Mouse (Mus musculus) heart, embryonic 10.5 days (tissue): ENCODE data around the gene Abcb6. TPM values are rescaled to one million over a fixed set of nuclear protein-coding genes. Genes with fewer than 3 reads are reported as not detected.

Source experiments
- DNase-seq: peaks from one replicate; pipeline ENCODE4 v3.0.0-alpha.2; 2017; ENCODE audit warnings: low spot score
- H3K27ac ChIP-seq: fragments of 300-500 bp; sonication (generic); 2 replicates; pipeline ENCODE4 v1.5.1; 2016; ENCODE audit warnings: mild to moderate bottlenecking
- H3K27me3 ChIP-seq: fragments of 300-500 bp; sonication (generic); 2 replicates; pipeline ENCODE4 v1.6.1; 2016; ENCODE audit warnings: mild to moderate bottlenecking; ENCODE audit not compliant: poor library complexity, insufficient read depth, severe bottlenecking
- H3K36me3 ChIP-seq: fragments of 300-500 bp; sonication (generic); 2 replicates; pipeline ENCODE4 v1.6.1; 2016; ENCODE audit warnings: mild to moderate bottlenecking, moderate library complexity
- H3K4me1 ChIP-seq: fragments of 300-500 bp; sonication (generic); 2 replicates; pipeline ENCODE4 v1.6.1; 2016; ENCODE audit warnings: mild to moderate bottlenecking
- H3K4me3 ChIP-seq: fragments of 300-500 bp; sonication (generic); 2 replicates; pipeline ENCODE4 v1.5.1; 2016; ENCODE audit warnings: mild to moderate bottlenecking, moderate library complexity
- H3K9me3 ChIP-seq: fragments of 300-500 bp; sonication (generic); 2 replicates; pipeline ENCODE4 v1.6.1; 2016; ENCODE audit warnings: mild to moderate bottlenecking, moderate library complexity
- WGBS: fragments of 180-500 bp; shearing (Covaris S2); methylation state at CpG from one replicate; pipeline ENCODE4 v1.1.7; 2016; 5-methylcytosine and 5-hydroxymethylcytosine counted together
- polyA plus RNA-seq: library from polyadenylated mRNA; unstranded; fragments of >200 nt; fragmentation: Nextera tagmentation; extraction: Ambion mirVana; gene quantifications from 2 replicates; pipeline ENCODE4 v1.2.1, GENCODE M21; 2016

Gene Abcb6
- polyA plus RNA-seq = 24.6 and 29.8 TPM in 2 replicates

DNA sequence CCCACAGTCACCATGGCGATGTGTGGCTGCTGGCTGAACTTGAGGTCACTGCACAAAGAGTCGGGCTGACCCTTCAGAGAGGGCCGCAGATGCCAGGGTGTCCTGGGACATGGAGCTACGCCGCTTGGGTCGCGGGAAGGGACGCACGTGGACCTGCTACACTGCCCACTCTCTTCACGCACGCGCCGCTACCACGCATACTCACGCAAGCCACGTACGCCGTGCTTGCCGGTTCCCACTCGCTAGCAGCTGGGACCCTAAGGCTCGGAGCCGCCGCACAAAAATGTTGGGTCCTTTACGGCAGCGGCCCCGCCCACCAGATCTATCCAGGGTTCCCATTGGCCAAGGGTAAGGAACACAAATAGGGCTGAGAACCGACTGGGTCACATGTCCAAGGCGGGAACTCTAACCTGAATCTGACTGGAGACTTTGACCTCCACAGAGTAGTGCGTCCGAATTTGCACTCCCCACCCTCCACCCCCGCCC, at the start of gene Abcb6:
Abcb6 (minus strand) TSS at position 288 of the 486 bp plus-strand sequence.
- Histone ChIP-seq H3K27ac (peak within 1 kb of the TSS; percentile 77), H3K4me1 (peaks cover 14% of the 10 kb centered on the region), H3K4me3 (peak within 1 kb of the TSS; percentile 80), H3K27me3 (no peaks in the 10 kb centered on the region), H3K9me3 (no peaks in the 10 kb centered on the region), H3K36me3 (peaks cover 68% of the 10 kb centered on the region)
- DNase-seq = peak; percentile 98
- WGBS = under 1% methylated on average over 31 of the region's 31 CpGs

DNA sequence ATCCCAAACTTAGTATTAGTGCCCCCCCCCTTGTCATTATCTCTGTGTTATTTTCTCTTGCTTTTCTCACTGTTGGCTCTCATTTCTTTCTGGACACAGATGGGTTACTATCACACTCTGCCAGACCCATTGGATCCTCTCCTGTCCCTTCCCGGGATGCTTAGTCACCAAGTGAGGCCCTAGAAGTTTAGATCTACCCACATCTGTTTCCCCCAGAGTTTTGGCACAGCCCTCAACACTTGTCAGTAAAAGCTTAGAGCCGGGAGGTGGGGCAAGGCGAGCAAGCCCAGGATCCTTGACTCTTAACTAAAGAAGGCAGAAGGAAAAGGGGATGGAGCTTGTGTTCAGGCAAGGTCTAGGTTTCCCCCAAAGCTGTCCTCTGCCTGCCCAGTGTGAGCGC, 49.0 kb upstream of the Abcb6 start:
- no peaks in the 10 kb centered on the region for H3K9me3 ChIP-seq
- no peak for DNase-seq
- no peak overlapping the region for H3K4me3 ChIP-seq
- H3K4me1 ChIP-seq = peaks cover 18% of the 10 kb centered on the region
- 0 out of 2 replicates have a peak, but pooled peaks cover 4% of the 10 kb centered on the region for H3K27me3 ChIP-seq
- no peaks in the 10 kb centered on the region for H3K36me3 ChIP-seq
- no peak overlapping the region; the same call in 1 of the 2 replicates for H3K27ac ChIP-seq
- 68% methylated on average over 4 of the region's 4 CpGs for WGBS

GRCm38 (mm10) chr1:75227653-75228052, 47.5 kb upstream of the Abcb6 start:
- Histone ChIP-seq H3K36me3 (no peaks in the 10 kb centered on the region), H3K4me1 (peaks cover 18% of the 10 kb centered on the region), H3K27me3 (0 out of 2 replicates have a peak, but pooled peaks cover 4% of the 10 kb centered on the region), H3K4me3 (no peak overlapping the region), H3K27ac (0 out of 2 replicates have a peak overlapping the region, but pooled peaks have one; percentile 32), H3K9me3 (no peaks in the 10 kb centered on the region)
- DNase-seq = no peak
- WGBS = 53% methylated on average over 1 of the region's 1 CpGs

- Histone ChIP-seq H3K36me3 (no peaks in the 10 kb centered on the region), H3K27ac (no peak overlapping the region), H3K4me3 (no peak overlapping the region), H3K9me3 (no peaks in the 10 kb centered on the region), H3K27me3 (peaks cover 12% of the 10 kb centered on the region), H3K4me1 (peaks cover 18% of the 10 kb centered on the region)
- no peak for DNase-seq
- 43% methylated on average over 2 of the region's 2 CpGs for WGBS
Measured at GRCm38 (mm10) chr1:75226138-75226537, 45.9 kb upstream of the Abcb6 start.

DNA sequence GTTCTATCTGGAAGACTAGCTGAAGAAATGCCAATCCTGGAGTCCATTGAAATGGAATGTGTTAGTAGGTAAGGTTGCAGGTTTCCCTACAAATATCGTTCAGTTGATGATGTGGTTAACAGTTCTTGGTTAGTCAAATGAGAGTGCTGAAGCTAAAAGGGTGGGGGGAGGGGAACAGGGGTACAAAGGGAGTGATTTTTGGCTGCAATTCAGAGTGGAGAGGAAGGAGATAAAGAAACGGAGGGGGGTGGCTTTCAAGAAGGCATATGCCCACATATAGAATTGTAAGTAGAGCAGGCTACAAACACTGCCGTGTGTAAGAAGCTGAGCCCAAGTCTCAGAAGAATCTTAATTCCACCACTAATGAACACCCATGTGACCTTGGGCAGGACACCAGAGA, 45.3 kb upstream of the Abcb6 start:
- H3K4me1 ChIP-seq = peaks cover 18% of the 10 kb centered on the region
- no peak overlapping the region for H3K4me3 ChIP-seq
- WGBS = 56% methylated on average over 3 of the region's 3 CpGs
- peaks cover 16% of the 10 kb centered on the region for H3K27me3 ChIP-seq
- no peaks in the 10 kb centered on the region for H3K9me3 ChIP-seq
- DNase-seq = no peak
- no peak overlapping the region for H3K27ac ChIP-seq
- no peaks in the 10 kb centered on the region for H3K36me3 ChIP-seq

DNA sequence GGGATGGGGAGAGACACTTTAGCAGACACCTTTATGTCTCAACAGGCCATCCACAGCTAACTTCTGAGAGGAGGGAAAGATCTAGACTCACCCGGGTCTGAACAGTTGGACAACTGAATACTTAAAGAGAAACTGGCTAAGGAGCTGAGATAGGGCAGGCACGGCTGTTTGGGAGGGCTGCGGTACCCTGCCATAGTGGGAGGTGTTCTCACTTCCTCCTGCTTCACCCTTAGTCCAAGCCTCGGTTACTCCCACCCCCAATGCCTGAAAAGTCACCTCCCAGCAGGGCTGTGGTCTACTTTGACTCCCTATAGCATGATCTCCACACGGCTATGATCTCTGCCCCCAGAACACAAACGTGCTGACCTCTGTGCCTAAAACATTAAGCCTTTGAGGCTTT, 43.3 kb upstream of the Abcb6 start:
- H3K27me3 ChIP-seq = peaks cover 34% of the 10 kb centered on the region
- 61% methylated on average over 6 of the region's 6 CpGs for WGBS

DNA sequence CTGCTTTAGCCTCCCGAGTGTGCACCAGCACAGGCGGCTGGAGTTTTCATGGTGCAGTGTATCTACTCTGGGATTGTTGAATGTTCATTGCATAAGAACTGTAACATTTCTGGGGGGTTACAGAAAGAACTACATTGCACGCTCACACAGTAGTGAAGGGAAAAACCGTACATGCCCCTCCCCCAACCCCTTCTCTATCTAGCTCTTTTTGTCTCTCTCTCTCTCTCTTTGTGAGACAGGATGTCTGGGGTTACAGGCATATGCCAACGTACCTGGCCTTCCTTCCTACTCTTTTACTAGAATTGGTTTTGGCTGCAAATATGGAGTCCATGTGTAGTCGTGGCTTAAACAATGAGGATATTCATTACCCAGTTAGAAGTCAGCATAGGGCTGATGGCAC, 42.7 kb upstream of the Abcb6 start:
- no peak for DNase-seq
- Histone ChIP-seq H3K4me3 (no peak overlapping the region), H3K9me3 (no peaks in the 10 kb centered on the region), H3K27ac (no peak overlapping the region), H3K27me3 (peaks cover 40% of the 10 kb centered on the region), H3K4me1 (peaks cover 38% of the 10 kb centered on the region), H3K36me3 (no peaks in the 10 kb centered on the region)
- 74% methylated on average over 6 of the region's 6 CpGs for WGBS

More for the DNA sequence above, 43.3 kb upstream of the Abcb6 start:
- H3K4me3 ChIP-seq = no peak overlapping the region
- H3K27ac ChIP-seq = no peak overlapping the region
- no peak for DNase-seq
- no peaks in the 10 kb centered on the region for H3K9me3 ChIP-seq
- peaks cover 32% of the 10 kb centered on the region for H3K4me1 ChIP-seq
- H3K36me3 ChIP-seq = no peaks in the 10 kb centered on the region

DNA sequence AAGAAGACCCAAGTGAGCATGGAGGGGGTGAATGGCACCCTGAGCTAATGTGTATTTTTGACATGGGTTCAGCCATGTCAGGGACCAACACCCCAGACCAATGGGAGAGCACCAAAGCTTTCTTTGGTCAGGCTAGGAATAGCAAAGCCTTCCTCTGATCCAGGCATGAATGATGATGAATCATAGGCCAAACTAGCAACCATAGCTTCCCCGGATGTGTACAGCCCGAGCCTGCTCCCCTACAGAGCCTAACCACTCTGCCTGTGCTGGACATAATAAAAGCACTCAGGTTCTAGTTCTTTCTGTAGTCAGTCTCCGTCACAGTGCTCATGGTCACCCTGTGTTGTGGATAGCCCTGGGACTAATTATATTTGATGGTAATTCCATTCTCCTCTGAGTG, 41.3 kb upstream of the Abcb6 start:
- peaks cover 54% of the 10 kb centered on the region for H3K27me3 ChIP-seq
- WGBS = 79% methylated on average over 3 of the region's 3 CpGs
- no peaks in the 10 kb centered on the region for H3K9me3 ChIP-seq

DNA sequence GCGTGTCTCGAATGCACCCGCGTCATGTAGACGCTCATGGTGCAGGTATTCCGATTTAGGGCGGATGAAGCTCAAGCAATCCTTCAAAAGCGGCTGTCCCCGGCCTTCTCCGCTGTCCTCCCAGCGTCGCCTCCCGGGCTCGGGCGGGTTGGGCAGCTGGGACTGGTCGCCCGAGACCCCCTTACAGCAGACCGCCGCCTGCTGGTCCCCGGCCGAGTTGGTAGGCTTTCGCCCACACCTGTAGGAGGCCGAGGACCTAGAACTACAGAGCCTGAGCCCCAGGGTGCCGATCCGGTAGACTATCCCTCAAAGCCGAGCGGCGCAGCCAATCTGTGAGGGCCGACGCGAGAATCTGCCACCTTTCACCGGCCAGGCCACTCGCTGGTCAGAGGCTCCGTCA, 39.3 kb upstream of the Abcb6 start, which contains the start of gene Tuba4a:
Tuba4a (minus strand) TSS at position 335 of the 400 bp plus-strand sequence.
- H3K27ac ChIP-seq = peak within 1 kb of the TSS; percentile 76
- no peaks in the 10 kb centered on the region for H3K9me3 ChIP-seq
- peak within 1 kb of the TSS; percentile 72 for H3K4me3 ChIP-seq
- peaks cover 19% of the 10 kb centered on the region for H3K36me3 ChIP-seq
- peak; percentile 81 for DNase-seq
- H3K4me1 ChIP-seq = peaks cover 22% of the 10 kb centered on the region
- WGBS = under 1% methylated on average over 34 of the region's 34 CpGs
- peaks cover 62% of the 10 kb centered on the region for H3K27me3 ChIP-seq

More for the DNA sequence above, 41.3 kb upstream of the Abcb6 start:
- Histone ChIP-seq H3K4me1 (peaks cover 27% of the 10 kb centered on the region), H3K36me3 (no peaks in the 10 kb centered on the region), H3K4me3 (no peak overlapping the region), H3K27ac (no peak overlapping the region)
- no peak for DNase-seq

GRCm38 (mm10) chr1:75219078-75219477, 38.9 kb upstream of the Abcb6 start:
- peaks cover 22% of the 10 kb centered on the region for H3K4me1 ChIP-seq
- peak; percentile 92 for DNase-seq
- under 1% methylated on average over 24 of the region's 24 CpGs for WGBS
- H3K27ac ChIP-seq = peak overlapping the region; percentile 76
- H3K36me3 ChIP-seq = peaks cover 23% of the 10 kb centered on the region
- H3K4me3 ChIP-seq = peak overlapping the region; percentile 72
- peaks cover 62% of the 10 kb centered on the region for H3K27me3 ChIP-seq
- no peaks in the 10 kb centered on the region for H3K9me3 ChIP-seq

- peak overlapping the region; percentile 76 for H3K27ac ChIP-seq
- H3K9me3 ChIP-seq = no peaks in the 10 kb centered on the region
- 2% methylated on average over 38 of the region's 38 CpGs for WGBS
- peak overlapping the region; percentile 72 for H3K4me3 ChIP-seq
- peaks cover 30% of the 10 kb centered on the region for H3K36me3 ChIP-seq
- peaks cover 62% of the 10 kb centered on the region for H3K27me3 ChIP-seq
- no peak for DNase-seq
- H3K4me1 ChIP-seq = peaks cover 22% of the 10 kb centered on the region
Measured at GRCm38 (mm10) chr1:75218227-75219001, 38.2 kb upstream of the Abcb6 start.

GRCm38 (mm10) chr1:75217893-75218226, 37.7 kb upstream of the Abcb6 start:
- Histone ChIP-seq H3K4me1 (peaks cover 26% of the 10 kb centered on the region), H3K9me3 (no peaks in the 10 kb centered on the region), H3K4me3 (peak overlapping the region; percentile 72), H3K36me3 (peaks cover 36% of the 10 kb centered on the region), H3K27ac (no peak overlapping the region; the same call in 1 of the 2 replicates), H3K27me3 (peaks cover 62% of the 10 kb centered on the region)
- WGBS = 2% methylated on average over 6 of the region's 6 CpGs
- DNase-seq = no peak

DNA sequence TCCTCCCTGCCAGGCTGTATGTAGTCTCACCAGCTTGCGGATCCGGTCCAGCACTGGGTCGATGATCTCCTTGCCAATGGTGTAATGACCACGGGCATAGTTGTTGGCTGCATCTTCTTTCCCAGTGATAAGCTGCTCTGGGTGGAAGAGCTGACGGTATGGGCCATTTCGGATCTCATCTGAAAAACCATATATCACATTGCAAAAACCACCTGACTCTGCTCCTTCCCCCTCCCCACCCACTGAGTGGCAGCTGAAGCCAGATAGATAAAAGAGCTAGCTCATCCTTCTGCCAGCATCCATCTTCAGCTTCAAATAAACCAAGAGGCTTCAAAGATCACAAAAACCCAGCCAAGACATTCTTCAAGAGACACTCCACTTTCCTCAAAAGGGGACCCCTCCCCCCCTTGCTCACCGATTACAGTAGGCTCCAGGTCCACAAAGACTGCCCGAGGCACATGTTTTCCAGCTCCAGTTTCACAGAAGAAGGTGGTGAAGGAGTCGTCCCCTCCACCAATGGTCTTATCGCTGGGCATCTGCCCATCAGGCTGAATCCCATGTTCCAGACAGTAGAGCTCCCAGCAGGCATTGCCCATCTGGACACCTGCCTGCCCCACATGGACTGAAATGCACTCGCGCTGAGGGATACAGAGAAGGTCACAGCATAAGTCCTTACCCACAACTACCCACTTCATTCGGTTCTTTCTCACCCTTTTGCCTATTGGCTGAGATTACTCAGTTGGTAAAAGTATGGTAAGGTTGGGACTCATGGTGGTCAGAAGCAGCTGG, 36.8 kb upstream of the Abcb6 start:
- WGBS = 70% methylated on average over 13 of the region's 13 CpGs
- peak overlapping the region; percentile 6; the same call in 1 of the 2 replicates for H3K4me3 ChIP-seq
- H3K27ac ChIP-seq = no peak overlapping the region

More for the DNA sequence above, 36.8 kb upstream of the Abcb6 start:
- Histone ChIP-seq H3K9me3 (no peaks in the 10 kb centered on the region), H3K36me3 (peaks cover 44% of the 10 kb centered on the region), H3K27me3 (peaks cover 62% of the 10 kb centered on the region), H3K4me1 (peaks cover 35% of the 10 kb centered on the region)
- no peak for DNase-seq
